ENCODE assay signal across 14 mouse cellular contexts in the genomic region with DNA sequence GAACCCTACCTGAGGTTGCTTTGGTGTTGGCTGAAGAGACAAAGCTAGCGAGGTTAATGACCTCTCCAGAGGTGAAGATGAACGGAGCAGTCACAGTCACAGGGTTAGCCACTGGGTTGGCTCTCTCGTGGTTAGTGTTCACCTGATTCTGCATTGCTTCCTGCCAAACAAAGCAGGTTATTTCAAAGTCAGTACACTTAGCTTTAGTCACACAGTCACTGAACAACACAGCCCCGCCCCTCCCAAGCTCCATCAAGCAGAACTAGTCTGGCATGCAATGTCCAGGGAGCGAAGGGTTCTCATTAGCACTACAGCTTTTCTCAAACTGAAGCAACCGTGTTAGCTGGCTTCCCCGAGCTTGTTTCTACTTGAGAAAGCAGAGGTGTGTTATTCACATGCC. TPM values are rescaled to one million over a fixed set of nuclear protein-coding genes. Genes with fewer than 3 reads are reported as not detected.
DNase-seq lines count a peak whose midpoint lies in the region; ATAC-seq and TF ChIP-seq lines count a peak whose summit lies in the region.
"Had no signal": no experiment of that assay in that cellular context is flagged by ENCODE, and none has a peak within 500 bp of the region (broad histone marks: within the 10 kb centered on the region; RNA-seq: fewer than 3 reads in every experiment).

No protein-coding gene starts in this region.

- no peak overlapping the region for H3K9ac ChIP-seq in forebrain, postnatal 0 days
- H3K9ac ChIP-seq in kidney, embryonic 16.5 days (replicated peaks; ENCODE audit: low read length) = no peak overlapping the region
- H3K9ac ChIP-seq in liver, embryonic 11.5 days (ENCODE audit: low read depth, low read length) = no peak overlapping the region
- H3K9ac ChIP-seq: intestine, embryonic 15.5 days had no signal

- TF ChIP-seq CTCF in forebrain, postnatal 0 days (IDR thresholded peaks at IDR 0.05; ENCODE audit: low read depth) = no peak

- H3K27me3 ChIP-seq in forebrain, postnatal 0 days (ENCODE audit: insufficient read depth, low read length) = no peaks in the 10 kb centered on the region
- no peaks in the 10 kb centered on the region for H3K27me3 ChIP-seq in forebrain, embryonic 10.5 days (ENCODE audit: poor library complexity, severe bottlenecking)
- H3K27me3 ChIP-seq in kidney, embryonic 16.5 days (ENCODE audit: insufficient read depth, low read length) = no peaks in the 10 kb centered on the region
- no peaks in the 10 kb centered on the region for H3K27me3 ChIP-seq in liver, embryonic 11.5 days (replicated peaks; ENCODE audit: control insufficient read depth, insufficient read depth, low read length)
- H3K27me3 ChIP-seq: intestine, embryonic 15.5 days had no signal

- H3K36me3 ChIP-seq in forebrain, postnatal 0 days (ENCODE audit: insufficient read depth) = peaks cover 35% of the 10 kb centered on the region
- peaks cover 99% of the 10 kb centered on the region for H3K36me3 ChIP-seq in forebrain, embryonic 10.5 days (replicated peaks)
- peaks cover 64% of the 10 kb centered on the region for H3K36me3 ChIP-seq in kidney, embryonic 16.5 days (ENCODE audit: insufficient read depth, low read length)
- peaks cover 49% of the 10 kb centered on the region for H3K36me3 ChIP-seq in liver, embryonic 11.5 days (ENCODE audit: control insufficient read depth, insufficient read depth, low read length)

- H3K9me3 ChIP-seq in forebrain, postnatal 0 days (ENCODE audit: low read length) = no peaks in the 10 kb centered on the region
- no peaks in the 10 kb centered on the region for H3K9me3 ChIP-seq in forebrain, embryonic 10.5 days
- no peaks in the 10 kb centered on the region for H3K9me3 ChIP-seq in kidney, embryonic 16.5 days (ENCODE audit: low read length)
- H3K9me3 ChIP-seq in liver, embryonic 11.5 days (ENCODE audit: control insufficient read depth, low read length) = no peaks in the 10 kb centered on the region
- H3K9me3 ChIP-seq: heart, embryonic 10.5 days; intestine, embryonic 15.5 days had no signal

- no peaks in the 10 kb centered on the region for H3K4me1 ChIP-seq in forebrain, postnatal 0 days (ENCODE audit: insufficient read depth)
- H3K4me1 ChIP-seq in forebrain, embryonic 10.5 days = no peaks in the 10 kb centered on the region
- H3K4me1 ChIP-seq in kidney, embryonic 16.5 days (ENCODE audit: insufficient read depth, low read length) = no peaks in the 10 kb centered on the region
- no peaks in the 10 kb centered on the region for H3K4me1 ChIP-seq in liver, embryonic 11.5 days (replicated peaks; ENCODE audit: control insufficient read depth, insufficient read depth, low read length)
- H3K4me1 ChIP-seq: heart, embryonic 10.5 days; intestine, embryonic 15.5 days had no signal

- no peak overlapping the region for H3K4me3 ChIP-seq in forebrain, postnatal 0 days (ENCODE audit: low read depth, low read length)
- H3K4me3 ChIP-seq in forebrain, embryonic 10.5 days = no peak overlapping the region
- no peak overlapping the region for H3K4me3 ChIP-seq in kidney, embryonic 16.5 days (ENCODE audit: low read length)
- H3K4me3 ChIP-seq in liver, embryonic 11.5 days (ENCODE audit: low read depth, low read length) = no peak overlapping the region
- H3K4me3 ChIP-seq: heart, embryonic 10.5 days; intestine, embryonic 15.5 days had no signal

- peak overlapping the region; percentile 35; the same call in 1 of the 2 replicates for H3K27ac ChIP-seq in forebrain, postnatal 0 days (ENCODE audit: low read depth, low read length)
- H3K27ac ChIP-seq in forebrain, embryonic 10.5 days = no peak overlapping the region
- H3K27ac ChIP-seq in kidney, embryonic 16.5 days (ENCODE audit: low read length) = peak overlapping the region; percentile 83
- no peak overlapping the region for H3K27ac ChIP-seq in liver, embryonic 11.5 days (ENCODE audit: low read depth, low read length)
- H3K27ac ChIP-seq: heart, embryonic 10.5 days; intestine, embryonic 15.5 days had no signal

- DNase-seq in forebrain, postnatal 0 days = no peak
- no peak for DNase-seq in forebrain, embryonic 10.5 days (ENCODE audit: extremely low spot score, low spot score)
- peak; percentile 20 to 39 for DNase-seq in urinary bladder, adult 18-20 months (ENCODE audit: low spot score in 2 of 2)
- no peak for DNase-seq in urinary bladder, postnatal 10 days (ENCODE audit: low spot score)
- peak; percentile 42 to 60 for DNase-seq in urinary bladder, postnatal 36 days (ENCODE audit: low spot score in 2 of 2)
- DNase-seq in MN1 (ENCODE audit: low spot score) = no peak
- no peak for DNase-seq in liver, embryonic 11.5 days (ENCODE audit: low spot score)
- DNase-seq: adrenal gland, postnatal 14 days; cerebellum, postnatal 10 days had no signal

- ATAC-seq in forebrain, postnatal 0 days = no peak
- peak; percentile 93 for ATAC-seq in kidney, embryonic 16.5 days (ENCODE audit: low FRiP score, low TSS enrichment)
- no peak for ATAC-seq in liver, embryonic 11.5 days (replicated peaks; ENCODE audit: low FRiP score)
- ATAC-seq: intestine, embryonic 15.5 days had no signal

- WGBS in forebrain, postnatal 0 days = 72% methylated on average over 7 of the region's 7 CpGs
- WGBS in forebrain, embryonic 10.5 days = 82% methylated on average over 7 of the region's 7 CpGs
- 53% methylated on average over 7 of the region's 7 CpGs for WGBS in kidney, embryonic 16.5 days
- WGBS in liver, embryonic 11.5 days = 86% methylated on average over 7 of the region's 7 CpGs

- H3K4me2 ChIP-seq in forebrain, postnatal 0 days (ENCODE audit: low read depth) = no peak overlapping the region
- no peak overlapping the region for H3K4me2 ChIP-seq in kidney, embryonic 16.5 days (replicated peaks; ENCODE audit: low read depth, low read length)
- H3K4me2 ChIP-seq in liver, embryonic 11.5 days = no peak overlapping the region
- H3K4me2 ChIP-seq: intestine, embryonic 15.5 days had no signal

RNA-seq across cellular contexts. Expression of a gene that starts 17.6 kb away (rescaled TPM):
- 6.1 and 9.9 TPM in 2 replicates for total RNA-seq in forebrain, postnatal 0 days (2014; rRNA removed)
- 0.54 and 1.5 TPM in 2 replicates for polyA plus RNA-seq in forebrain, postnatal 0 days (2015; fragmentation: Nextera tagmentation; extraction: Ambion mirVana)
- 13.5 and 13.7 TPM in 2 replicates for polyA plus RNA-seq in forebrain, embryonic 10.5 days (2016; fragmentation: Nextera tagmentation; extraction: Ambion mirVana)
- polyA plus RNA-seq in kidney, embryonic 16.5 days (2015; fragmentation: Nextera tagmentation; extraction: Ambion mirVana) = 8.8 and 10.8 TPM in 2 replicates
- 9.1 and 9.3 TPM in 2 replicates for polyA plus RNA-seq in liver, embryonic 11.5 days (2014; fragmentation: Nextera tagmentation; extraction: Ambion mirVana)

RNA-seq across cellular contexts. Expression of a gene that starts 28.4 kb away (rescaled TPM):
- total RNA-seq in forebrain, postnatal 0 days (2014; rRNA removed) = 55.7 and 68.0 TPM in 2 replicates
- 54.2 and 54.9 TPM in 2 replicates for polyA plus RNA-seq in forebrain, postnatal 0 days (2015; fragmentation: Nextera tagmentation; extraction: Ambion mirVana)
- polyA plus RNA-seq in forebrain, embryonic 10.5 days (2016; fragmentation: Nextera tagmentation; extraction: Ambion mirVana) = 95.5 and 104 TPM in 2 replicates
- polyA plus RNA-seq in kidney, embryonic 16.5 days (2015; fragmentation: Nextera tagmentation; extraction: Ambion mirVana) = 90.3 and 94.4 TPM in 2 replicates
- 93.6 and 102 TPM in 2 replicates for polyA plus RNA-seq in liver, embryonic 11.5 days (2014; fragmentation: Nextera tagmentation; extraction: Ambion mirVana)

RNA-seq across cellular contexts. Expression of a gene that starts 31.8 kb away (rescaled TPM):
- total RNA-seq in forebrain, postnatal 0 days (2014; rRNA removed) = 207 and 235 TPM in 2 replicates
- polyA plus RNA-seq in forebrain, postnatal 0 days (2015; fragmentation: Nextera tagmentation; extraction: Ambion mirVana) = 578 and 712 TPM in 2 replicates
- polyA plus RNA-seq in forebrain, embryonic 10.5 days (2016; fragmentation: Nextera tagmentation; extraction: Ambion mirVana) = 19.6 and 22.4 TPM in 2 replicates
- 14.0 and 16.6 TPM in 2 replicates for polyA plus RNA-seq in kidney, embryonic 16.5 days (2015; fragmentation: Nextera tagmentation; extraction: Ambion mirVana)
- polyA plus RNA-seq in liver, embryonic 11.5 days (2014; fragmentation: Nextera tagmentation; extraction: Ambion mirVana) = 8.6 and 8.7 TPM in 2 replicates

RNA-seq across cellular contexts. Expression of a gene that starts 39.9 kb away (rescaled TPM):
- 75.2 and 94.1 TPM in 2 replicates for total RNA-seq in forebrain, postnatal 0 days (2014; rRNA removed)
- 24.2 and 28.4 TPM in 2 replicates for polyA plus RNA-seq in forebrain, postnatal 0 days (2015; fragmentation: Nextera tagmentation; extraction: Ambion mirVana)
- polyA plus RNA-seq in forebrain, embryonic 10.5 days (2016; fragmentation: Nextera tagmentation; extraction: Ambion mirVana) = 3.9 and 4.2 TPM in 2 replicates
- polyA plus RNA-seq in kidney, embryonic 16.5 days (2015; fragmentation: Nextera tagmentation; extraction: Ambion mirVana) = 3.0 and 3.1 TPM in 2 replicates
- polyA plus RNA-seq in liver, embryonic 11.5 days (2014; fragmentation: Nextera tagmentation; extraction: Ambion mirVana) = 2.5 and 2.8 TPM in 2 replicates
- total RNA-seq: neutrophil, adult 5-6 weeks had no signal

RNA-seq across cellular contexts. Expression of a gene that starts 41.3 kb away (rescaled TPM):
- total RNA-seq in forebrain, postnatal 0 days (2014; rRNA removed) = 0.29 TPM in 1 of 2 replicates, not detected in the other
- 0.11 and 0.28 TPM in 2 replicates for polyA plus RNA-seq in forebrain, postnatal 0 days (2015; fragmentation: Nextera tagmentation; extraction: Ambion mirVana)
- 0.23 and 0.30 TPM in 2 replicates for polyA plus RNA-seq in forebrain, embryonic 10.5 days (2016; fragmentation: Nextera tagmentation; extraction: Ambion mirVana)
- polyA plus RNA-seq in kidney, embryonic 16.5 days (2015; fragmentation: Nextera tagmentation; extraction: Ambion mirVana) = 0.53 and 0.55 TPM in 2 replicates
- 0.95 and 1.0 TPM in 2 replicates for polyA plus RNA-seq in liver, embryonic 11.5 days (2014; fragmentation: Nextera tagmentation; extraction: Ambion mirVana)
- total RNA-seq: adrenal gland, postnatal 14 days; gastrocnemius, adult 8-10 months; neutrophil, adult 5-6 weeks had no signal

Comparison
In these comparisons a context has a peak if more than half of its experiments do, and no peak if none do; other contexts are left out.
1. DNase-seq: peak in urinary bladder, adult 18-20 months (2 of 2) and urinary bladder, postnatal 36 days (2 of 2); none in forebrain, postnatal 0 days (single experiment), forebrain, embryonic 10.5 days (single experiment), urinary bladder, postnatal 10 days (single experiment), MN1 (single experiment) and liver, embryonic 11.5 days (single experiment).
2. H3K27ac ChIP-seq: peak in forebrain, postnatal 0 days (single experiment) and kidney, embryonic 16.5 days (single experiment); none in forebrain, embryonic 10.5 days (single experiment) and liver, embryonic 11.5 days (single experiment).
3. RNA of a gene that starts 31.8 kb away (polyA plus RNA-seq): 578 to 712 TPM in forebrain, postnatal 0 days; 19.6 to 22.4 TPM in forebrain, embryonic 10.5 days, 14.0 to 16.6 TPM in kidney, embryonic 16.5 days and 8.6 to 8.7 TPM in liver, embryonic 11.5 days; every median in the first group is over 10 times any median in the second.